Mouse (Mus musculus) brain, embryonic 14.5 days (tissue): ENCODE results near the gene Ccdc194.

Experiments used
- CTCF ChIP-seq: fragments of 200-500 bp; IDR thresholded peaks from 2 replicates; pipeline ENCODE4 v1.5.1; 2012; ENCODE audit warnings: inconsistent platforms, mild to moderate bottlenecking, moderate library complexity, borderline replicate concordance; ENCODE audit not compliant: insufficient read depth, insufficient read length; ENCODE audit errors: extremely low read depth
- POLR2A ChIP-seq: fragments of 200-500 bp; IDR thresholded peaks from 2 replicates; pipeline ENCODE4 v1.6.1; 2012; ENCODE audit warnings: mild to moderate bottlenecking, inconsistent platforms, borderline replicate concordance; ENCODE audit not compliant: poor library complexity, insufficient read depth, insufficient read length, severe bottlenecking; ENCODE audit errors: extremely low read depth

DNA sequence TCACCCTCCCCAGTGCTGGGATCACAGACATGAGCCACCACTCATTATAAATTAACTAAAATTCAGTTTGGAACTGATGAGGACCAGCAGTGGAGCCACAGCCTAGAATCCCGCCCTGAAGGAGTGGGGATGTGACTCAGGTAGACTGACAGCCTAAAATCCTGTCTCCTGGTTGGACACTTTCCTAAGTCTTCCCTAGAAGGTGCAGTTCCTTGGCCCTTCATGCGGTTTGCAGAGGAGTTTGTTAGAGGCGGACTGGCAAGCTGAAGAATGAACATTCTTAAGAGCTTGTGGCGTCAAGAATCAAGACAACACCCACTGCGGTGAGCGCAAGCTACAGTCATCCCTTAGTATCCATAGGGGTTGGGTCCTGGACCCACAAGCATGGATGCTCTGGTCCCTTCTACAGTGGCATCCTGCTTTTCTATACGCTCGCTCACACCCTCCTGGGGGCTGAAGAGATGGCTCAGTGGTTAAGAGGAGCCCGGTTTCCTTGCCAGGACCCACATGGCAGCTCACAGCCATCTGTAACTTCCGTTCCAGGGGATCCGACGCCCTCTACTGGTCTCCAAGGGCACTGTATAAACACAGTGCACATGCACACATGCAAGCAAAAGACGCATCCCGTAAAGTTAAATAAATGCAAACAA, 48.2 kb downstream of the Ccdc194 start:
- TF ChIP-seq CTCF (peak; percentile 58), POLR2A (no peak)
